Mouse (Mus musculus): Measurements from ENCODE around the gene Snx32. TPM values are rescaled to one million over a fixed set of nuclear protein-coding genes. Genes with fewer than 3 reads are reported as not detected.
"Not testable (repeated sequence)": the region's sequence is repeated elsewhere in the genome, so short reads cannot be mapped to it uniquely, and the experiment has no call there.

The Snx32 gene
- polyA plus RNA-seq, 1 experiment from 2014 or later, result 9.3 TPM

DNA sequence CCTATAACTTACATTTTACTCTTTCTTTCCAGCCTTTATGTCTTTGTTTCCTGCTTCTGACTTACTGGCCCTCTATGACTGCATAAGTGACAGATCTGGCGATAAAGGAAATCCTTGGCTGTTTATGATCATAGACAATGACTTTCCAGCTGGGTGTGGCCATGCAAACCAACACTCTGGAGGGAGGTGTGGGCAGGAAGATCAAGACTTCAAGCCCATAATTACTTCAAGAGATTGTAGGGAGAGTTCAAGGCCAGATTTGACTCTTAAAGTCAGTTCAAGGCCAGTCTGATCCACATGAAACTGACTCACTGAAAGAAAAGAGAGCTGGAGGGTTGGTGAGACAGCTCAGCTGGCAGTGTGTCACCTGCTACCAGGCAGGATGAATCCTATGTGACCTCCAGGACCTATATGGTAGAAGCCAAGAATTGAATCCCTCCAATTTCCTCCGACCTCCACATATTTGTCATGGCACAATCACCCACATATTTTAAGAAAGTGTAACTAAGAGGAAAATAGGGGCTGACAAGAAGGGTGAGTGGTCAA lies 9.9 kb downstream of the Snx32 start:
- Histone ChIP-seq H3K4me3 (replicated peaks) (no peak overlapping the region), H3K9ac (no peak overlapping the region), H3K36me3 (peaks cover 26% of the 10 kb centered on the region), H3K9me3 (replicated peaks) (no peaks in the 10 kb centered on the region), H3K27ac (no peak overlapping the region), H3K4me2 (no peak overlapping the region), H3K27me3 (no peaks in the 10 kb centered on the region), H3K4me1 (no peaks in the 10 kb centered on the region)
- WGBS, result 87% methylated on average over 2 of the region's 2 CpGs
- ATAC-seq (replicated peaks; ENCODE audit: low FRiP score), result no peak

- Histone ChIP-seq H3K4me3 (replicated peaks) (no peak overlapping the region), H3K9ac (no peak overlapping the region), H3K36me3 (peaks cover 63% of the 10 kb centered on the region), H3K27ac (no peak overlapping the region), H3K9me3 (replicated peaks) (no peaks in the 10 kb centered on the region), H3K4me2 (no peak overlapping the region), H3K4me1 (peaks cover 25% of the 10 kb centered on the region), H3K27me3 (no peaks in the 10 kb centered on the region)
- 86% methylated on average over 16 of the region's 16 CpGs for WGBS
- ATAC-seq (replicated peaks; ENCODE audit: low FRiP score), result no peak
Measured at GRCm38 (mm10) chr19:5496052-5496370, 14.3 kb downstream of the Snx32 start.

DNA sequence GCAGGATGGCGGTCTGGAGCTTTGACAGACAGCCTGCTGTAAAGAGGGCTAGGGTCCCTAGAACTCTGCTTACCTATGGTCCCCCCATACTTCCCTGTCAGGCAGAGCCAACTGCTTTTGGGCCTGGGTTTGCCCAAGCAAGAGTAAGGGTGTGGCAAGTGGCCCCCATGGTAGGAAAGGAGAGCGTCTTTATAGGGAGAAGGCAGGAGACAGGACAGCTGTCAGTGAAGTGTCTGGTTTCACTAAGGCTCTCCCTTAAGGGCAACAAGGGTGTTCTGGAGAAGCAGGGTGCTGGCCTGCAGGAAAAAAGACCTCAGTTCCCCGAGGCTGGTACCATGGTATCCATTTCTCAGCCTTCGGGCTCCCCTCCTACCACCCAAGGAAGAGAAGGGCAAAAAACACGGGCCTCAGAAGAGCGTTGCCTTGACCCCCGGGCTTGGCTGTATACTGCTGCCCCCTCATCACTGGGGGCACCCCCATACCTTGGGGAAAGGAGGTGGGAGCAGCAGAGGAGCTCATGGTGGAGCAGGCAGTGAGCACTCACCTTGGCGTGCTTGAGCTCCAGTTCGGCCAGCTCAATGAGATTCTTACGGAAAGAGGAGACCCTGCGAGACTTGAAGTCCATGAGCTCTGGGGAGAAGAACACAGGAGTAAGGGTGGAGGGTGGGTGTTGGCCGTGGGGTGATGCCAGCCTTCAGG lies 14.8 kb downstream of the Snx32 start:
- 0 out of 2 replicates have a peak overlapping the region, but pooled peaks have one; percentile 27 for H3K27ac ChIP-seq
- ATAC-seq (replicated peaks; ENCODE audit: low FRiP score), result no peak
- no peaks in the 10 kb centered on the region for H3K27me3 ChIP-seq
- no peak overlapping the region for H3K4me2 ChIP-seq
- H3K4me1 ChIP-seq, result peaks cover 25% of the 10 kb centered on the region
- H3K4me3 ChIP-seq (replicated peaks), result no peak overlapping the region
- H3K36me3 ChIP-seq, result peaks cover 63% of the 10 kb centered on the region
- 82% methylated on average over 12 of the region's 12 CpGs for WGBS
- no peak overlapping the region for H3K9ac ChIP-seq
- no peaks in the 10 kb centered on the region for H3K9me3 ChIP-seq (replicated peaks)

- H3K27me3 ChIP-seq, result no peaks in the 10 kb centered on the region
- no peak overlapping the region for H3K9ac ChIP-seq
- H3K9me3 ChIP-seq (replicated peaks), result no peaks in the 10 kb centered on the region
- peaks cover 33% of the 10 kb centered on the region for H3K4me1 ChIP-seq
- no peak overlapping the region for H3K4me2 ChIP-seq
- H3K4me3 ChIP-seq (replicated peaks), result no peak overlapping the region
- ATAC-seq (replicated peaks; ENCODE audit: low FRiP score), result no peak
- WGBS, result 83% methylated on average over 3 of the region's 3 CpGs
- peaks cover 63% of the 10 kb centered on the region for H3K36me3 ChIP-seq
- 0 out of 2 replicates have a peak overlapping the region, but pooled peaks have one; percentile 27 for H3K27ac ChIP-seq
Measured at GRCm38 (mm10) chr19:5494314-5494713, 16.0 kb downstream of the Snx32 start.

DNA sequence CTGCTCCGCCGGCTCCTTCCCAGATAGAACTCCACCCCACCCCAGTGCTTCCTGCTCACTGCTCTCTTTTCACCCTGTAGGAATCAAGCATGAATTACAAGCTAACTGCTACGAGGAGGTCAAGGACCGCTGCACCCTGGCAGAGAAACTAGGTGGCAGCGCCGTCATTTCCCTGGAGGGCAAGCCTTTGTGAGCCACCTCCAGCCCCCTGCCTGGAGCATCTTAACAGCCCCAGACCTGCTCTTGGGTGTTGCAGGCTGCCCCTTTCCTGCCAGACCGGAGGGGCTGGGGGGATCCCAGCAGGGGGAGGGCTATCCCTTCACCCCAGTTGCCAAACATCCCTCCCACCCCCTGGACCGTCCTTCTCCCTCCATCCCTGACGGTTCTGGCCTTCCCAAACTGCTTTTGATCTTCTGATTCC lies 17.0 kb downstream of the Snx32 start:
- not testable (repeated sequence) for ATAC-seq (replicated peaks; ENCODE audit: low FRiP score); H3K4me2 ChIP-seq; H3K9ac ChIP-seq; H3K27ac ChIP-seq; H3K27me3 ChIP-seq; H3K4me3 ChIP-seq (replicated peaks); H3K9me3 ChIP-seq (replicated peaks)
- H3K36me3 ChIP-seq, result peaks cover 63% of the 10 kb centered on the region
- peaks cover 40% of the 10 kb centered on the region for H3K4me1 ChIP-seq
- WGBS, result 43% methylated on average over 9 of the region's 9 CpGs

GRCm38 (mm10) chr19:5492641-5493040 lies 17.7 kb downstream of the Snx32 start:
- H3K4me1 ChIP-seq, result peaks cover 42% of the 10 kb centered on the region
- WGBS, result 79% methylated on average over 4 of the region's 4 CpGs
- no peaks in the 10 kb centered on the region for H3K27me3 ChIP-seq
- 0 out of 2 replicates have a peak overlapping the region, but pooled peaks have one; percentile 87 for H3K9ac ChIP-seq
- no peak overlapping the region; the same call in 1 of the 2 replicates for H3K4me3 ChIP-seq (replicated peaks)
- H3K9me3 ChIP-seq (replicated peaks), result no peaks in the 10 kb centered on the region
- peaks cover 60% of the 10 kb centered on the region for H3K36me3 ChIP-seq
- no peak overlapping the region for H3K27ac ChIP-seq
- peak overlapping the region; percentile 76 for H3K4me2 ChIP-seq
- ATAC-seq (replicated peaks; ENCODE audit: low FRiP score), result no peak

- ATAC-seq (replicated peaks; ENCODE audit: low FRiP score), result peak; percentile 13
- Histone ChIP-seq H3K4me1 (peaks cover 57% of the 10 kb centered on the region), H3K36me3 (peaks cover 46% of the 10 kb centered on the region), H3K27ac (peak overlapping the region; percentile 100), H3K9me3 (replicated peaks) (no peaks in the 10 kb centered on the region), H3K4me3 (replicated peaks) (peak overlapping the region; percentile 74), H3K4me2 (peak overlapping the region; percentile 76), H3K9ac (peak overlapping the region; percentile 87), H3K27me3 (no peaks in the 10 kb centered on the region)
- WGBS, result under 1% methylated on average over 59 of the region's 59 CpGs
Measured at GRCm38 (mm10) chr19:5490898-5491708, 19.2 kb downstream of the Snx32 start.

DNA sequence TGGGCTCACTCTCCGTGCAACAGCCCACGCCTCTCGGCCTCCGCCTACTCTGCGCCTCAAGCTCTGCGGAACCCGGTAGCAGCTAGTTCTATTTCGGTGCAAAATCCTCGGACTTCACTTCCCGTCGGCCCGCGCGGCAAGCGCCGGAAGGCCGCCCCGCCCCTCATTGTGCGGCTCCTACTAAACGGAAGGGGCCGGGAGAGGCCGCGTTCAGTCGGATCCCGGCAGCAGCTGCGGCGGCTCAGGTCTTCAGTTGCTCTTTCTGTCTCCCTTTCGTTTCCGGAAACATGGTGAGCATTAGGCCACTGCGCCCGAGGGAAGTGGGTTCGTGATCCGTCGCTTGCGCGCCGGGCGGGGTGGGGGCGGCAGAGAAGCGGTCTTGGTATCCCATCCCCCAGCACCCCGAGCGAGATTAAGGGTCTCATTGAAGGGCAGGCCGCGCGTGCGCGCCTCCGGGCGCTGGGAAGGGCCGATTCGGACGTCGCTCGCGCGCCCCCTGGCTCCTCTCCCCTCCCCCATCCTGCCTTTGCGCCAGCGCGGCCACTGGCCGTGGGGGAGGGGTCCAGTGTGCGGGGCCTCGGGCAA lies 19.9 kb downstream of the Snx32 start, which contains the start of gene Cfl1:
Cfl1 (plus strand) TSS at position 143 of the 585 bp plus-strand sequence.
- peak within 1 kb of the TSS; percentile 74 for H3K4me3 ChIP-seq (replicated peaks)
- H3K4me2 ChIP-seq, result peak within 1 kb of the TSS; percentile 76
- no peaks in the 10 kb centered on the region for H3K9me3 ChIP-seq (replicated peaks)
- H3K9ac ChIP-seq, result peak within 1 kb of the TSS; percentile 87
- H3K27ac ChIP-seq, result peak within 1 kb of the TSS; percentile 100
- peak; percentile 53 for ATAC-seq (replicated peaks; ENCODE audit: low FRiP score)
- WGBS, result under 1% methylated on average over 57 of the region's 62 CpGs
- H3K36me3 ChIP-seq, result peaks cover 46% of the 10 kb centered on the region
- no peaks in the 10 kb centered on the region for H3K27me3 ChIP-seq
- H3K4me1 ChIP-seq, result peaks cover 63% of the 10 kb centered on the region

DNA sequence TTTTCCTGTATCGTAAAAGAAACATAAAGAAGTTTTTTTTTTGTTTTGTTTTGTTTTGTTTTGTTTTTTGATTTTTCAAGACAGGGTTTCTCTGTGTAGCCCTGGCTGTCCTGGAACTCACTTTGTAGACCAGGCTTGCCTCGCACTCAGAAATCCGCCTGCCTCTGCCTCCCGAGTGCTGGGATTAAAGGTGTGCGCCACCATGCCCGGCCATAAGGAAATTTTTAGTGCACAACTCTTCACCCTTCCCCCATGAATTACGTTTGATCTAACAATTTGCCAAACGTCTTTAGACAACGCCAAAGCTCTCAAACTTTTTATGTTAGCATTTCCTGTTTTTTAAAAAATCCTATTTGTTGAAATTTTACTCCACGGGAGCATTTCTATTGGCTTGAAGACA lies 20.6 kb downstream of the Snx32 start:
- H3K9ac ChIP-seq; ATAC-seq (replicated peaks; ENCODE audit: low FRiP score); H3K27me3 ChIP-seq; H3K9me3 ChIP-seq (replicated peaks): not testable (repeated sequence)
- peaks cover 46% of the 10 kb centered on the region for H3K36me3 ChIP-seq
- H3K4me2 ChIP-seq, result peak overlapping the region; percentile 76
- H3K4me1 ChIP-seq, result peaks cover 63% of the 10 kb centered on the region
- peak overlapping the region; percentile 74 for H3K4me3 ChIP-seq (replicated peaks)
- 41% methylated on average over 10 of the region's 10 CpGs for WGBS
- H3K27ac ChIP-seq, result peak overlapping the region; percentile 100

DNA sequence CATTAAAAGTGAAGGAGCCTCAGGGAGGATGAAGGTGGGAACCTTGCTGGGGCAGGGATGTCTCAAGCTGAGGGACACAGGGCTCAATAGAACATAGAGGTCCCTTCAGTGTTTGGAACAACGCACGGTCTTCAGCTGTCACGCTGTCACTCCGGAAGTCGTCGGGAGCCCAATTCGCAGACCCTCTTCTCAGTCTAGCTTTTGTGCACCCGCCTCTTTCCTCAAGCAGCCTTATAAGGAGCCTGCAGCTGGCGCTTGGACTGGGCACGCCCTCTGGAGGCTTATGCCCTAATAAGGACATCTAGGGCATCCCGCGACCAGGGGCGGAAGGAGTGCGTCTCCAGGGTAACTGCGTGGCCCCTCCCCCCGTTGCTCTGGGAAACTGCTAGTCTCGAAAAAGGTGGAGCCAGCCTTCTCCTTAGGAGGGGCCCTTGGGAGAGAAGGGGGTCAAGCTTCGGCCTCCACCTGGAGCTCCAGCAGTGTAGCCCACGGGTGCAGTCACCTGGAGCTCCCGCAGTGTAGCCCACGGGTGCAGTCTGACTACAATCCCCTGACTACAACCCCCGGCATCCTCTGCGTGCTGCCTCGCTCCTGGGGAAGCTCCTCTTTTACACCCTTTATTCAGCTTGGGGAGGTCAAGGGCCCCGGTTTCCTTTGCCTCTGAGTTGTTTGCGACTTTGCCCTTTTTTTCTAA lies 21.3 kb downstream of the Snx32 start:
- Histone ChIP-seq H3K4me1 (peaks cover 59% of the 10 kb centered on the region), H3K4me2 (peak overlapping the region; percentile 76), H3K9me3 (replicated peaks) (no peaks in the 10 kb centered on the region), H3K4me3 (replicated peaks) (peak overlapping the region; percentile 61), H3K36me3 (peaks cover 46% of the 10 kb centered on the region), H3K27ac (peak overlapping the region; percentile 100), H3K9ac (peak overlapping the region; percentile 43), H3K27me3 (no peaks in the 10 kb centered on the region)
- ATAC-seq (replicated peaks; ENCODE audit: low FRiP score), result peak; percentile 81
- under 1% methylated on average over 26 of the region's 26 CpGs for WGBS

GRCm38 (mm10) chr19:5487768-5488550 lies 22.4 kb downstream of the Snx32 start, which contains the start of gene Mus81:
Mus81 (minus strand) TSS chr19:5488402.
- Histone ChIP-seq H3K4me3 (replicated peaks) (peak within 1 kb of the TSS; percentile 61), H3K4me1 (peaks cover 51% of the 10 kb centered on the region), H3K36me3 (peaks cover 46% of the 10 kb centered on the region), H3K4me2 (peak within 1 kb of the TSS; percentile 76), H3K9ac (peak within 1 kb of the TSS; percentile 63), H3K9me3 (replicated peaks) (no peaks in the 10 kb centered on the region), H3K27me3 (no peaks in the 10 kb centered on the region), H3K27ac (peak within 1 kb of the TSS; percentile 100)
- ATAC-seq (replicated peaks; ENCODE audit: low FRiP score), result peak; percentile 81
- WGBS, result under 1% methylated on average over 39 of the region's 39 CpGs
